Mouse (Mus musculus) E14TG2a.4 (cell line): ENCODE measurements around the gene Cd300lf.

Experiments
- CTCF ChIP-seq: conservative IDR thresholded peaks from 2 replicates; pipeline ENCODE4 v1.5.1; 2014; ENCODE audit warnings: low read length
- NANOG ChIP-seq: IDR thresholded peaks from 2 replicates; pipeline ENCODE4 v1.6.1; 2014; ENCODE audit warnings: borderline replicate concordance, low read length, mixed read lengths
- POU5F1 ChIP-seq: IDR thresholded peaks from 2 replicates; pipeline ENCODE4 v1.6.1; 2014; ENCODE audit warnings: low read length, borderline replicate concordance

- no peak for TF ChIP-seq CTCF
- TF ChIP-seq NANOG: no peak
- TF ChIP-seq POU5F1: no peak
Observed at GRCm38 (mm10) chr11:115085064-115085463, 48.7 kb downstream of the Cd300lf start.
